Mouse (Mus musculus): Measurements from ENCODE around the gene Smchd1. TPM values are rescaled to one million over a fixed set of nuclear protein-coding genes. Genes with fewer than 3 reads are reported as not detected.
"Not testable (repeated sequence)": the region's sequence is repeated elsewhere in the genome, so short reads cannot be mapped to it uniquely, and the experiment has no call there.

Smchd1 gene
- polyA plus RNA-seq, 1 experiment from 2014 or later, result 74.4 TPM

DNA sequence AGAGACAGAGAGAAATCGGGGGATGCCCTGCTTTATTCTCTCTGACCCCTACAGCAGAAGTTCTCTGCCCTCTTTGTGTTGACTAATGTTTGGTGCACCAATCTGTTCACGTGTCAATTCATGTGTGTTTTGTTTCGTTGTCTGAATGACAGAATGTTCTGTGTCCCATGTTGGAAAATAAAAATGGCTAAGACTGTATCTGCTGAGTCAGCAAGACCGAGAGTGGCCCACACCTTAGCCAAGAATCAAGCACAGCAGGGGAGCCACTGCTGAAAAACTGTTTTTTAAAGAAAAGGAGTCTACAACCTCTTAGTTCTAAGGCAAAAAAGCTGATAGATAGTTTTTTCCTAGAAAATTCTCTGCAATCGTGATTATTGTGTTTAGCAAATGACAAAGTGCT is 55.7 kb downstream of the Smchd1 start:
- WGBS, result 88% methylated on average over 5 of the region's 5 CpGs
- Histone ChIP-seq H3K9me3 (ENCODE audit: control insufficient read depth, low read length) (peaks cover 18% of the 10 kb centered on the region), H3K36me3 (ENCODE audit: control insufficient read depth, insufficient read depth, low read length) (peaks cover 57% of the 10 kb centered on the region)
- H3K27me3 ChIP-seq (replicated peaks; ENCODE audit: control insufficient read depth, insufficient read depth, low read length); H3K27ac ChIP-seq (replicated peaks; ENCODE audit: low read depth, low read length); H3K4me3 ChIP-seq (ENCODE audit: low read depth, low read length); ATAC-seq (ENCODE audit: low read depth); H3K4me2 ChIP-seq (ENCODE audit: low read depth, low read length); DNase-seq (ENCODE audit: low spot score); H3K9ac ChIP-seq (ENCODE audit: low read depth, low read length); H3K4me1 ChIP-seq (ENCODE audit: control insufficient read depth, insufficient read depth, low read length): not testable (repeated sequence)

DNA sequence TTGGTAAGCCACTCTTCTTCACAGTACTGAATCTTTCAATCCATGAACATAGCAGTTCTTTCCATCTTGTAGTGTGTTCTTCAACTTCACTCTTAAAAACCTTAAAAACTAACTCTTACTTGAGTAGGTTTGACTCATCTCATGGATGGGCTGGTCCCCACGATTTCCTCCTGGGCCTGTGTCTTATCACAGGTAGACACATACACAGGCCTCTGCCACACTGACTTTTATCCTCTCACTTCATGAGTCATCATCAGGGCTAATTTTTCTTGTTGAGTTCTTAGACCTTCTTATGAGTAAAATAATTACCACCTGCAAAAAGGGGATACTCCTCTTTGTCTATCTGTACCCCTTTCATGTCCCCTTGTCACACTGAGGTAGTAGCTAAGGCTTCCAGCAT is 58.1 kb downstream of the Smchd1 start:
- H3K4me3 ChIP-seq (ENCODE audit: low read depth, low read length), result no peak overlapping the region
- no peak for DNase-seq (ENCODE audit: low spot score)
- no peak for ATAC-seq (ENCODE audit: low read depth)
- no peak overlapping the region for H3K4me2 ChIP-seq (ENCODE audit: low read depth, low read length)
- no peaks in the 10 kb centered on the region for H3K27me3 ChIP-seq (replicated peaks; ENCODE audit: control insufficient read depth, insufficient read depth, low read length)
- H3K36me3 ChIP-seq (ENCODE audit: control insufficient read depth, insufficient read depth, low read length), result peaks cover 43% of the 10 kb centered on the region
- no peaks in the 10 kb centered on the region for H3K4me1 ChIP-seq (ENCODE audit: control insufficient read depth, insufficient read depth, low read length)
- WGBS, result 100% methylated on average over 1 of the region's 1 CpGs
- no peak overlapping the region for H3K27ac ChIP-seq (replicated peaks; ENCODE audit: low read depth, low read length)
- no peak overlapping the region for H3K9ac ChIP-seq (ENCODE audit: low read depth, low read length)
- H3K9me3 ChIP-seq (ENCODE audit: control insufficient read depth, low read length), result peaks cover 7% of the 10 kb centered on the region

DNA sequence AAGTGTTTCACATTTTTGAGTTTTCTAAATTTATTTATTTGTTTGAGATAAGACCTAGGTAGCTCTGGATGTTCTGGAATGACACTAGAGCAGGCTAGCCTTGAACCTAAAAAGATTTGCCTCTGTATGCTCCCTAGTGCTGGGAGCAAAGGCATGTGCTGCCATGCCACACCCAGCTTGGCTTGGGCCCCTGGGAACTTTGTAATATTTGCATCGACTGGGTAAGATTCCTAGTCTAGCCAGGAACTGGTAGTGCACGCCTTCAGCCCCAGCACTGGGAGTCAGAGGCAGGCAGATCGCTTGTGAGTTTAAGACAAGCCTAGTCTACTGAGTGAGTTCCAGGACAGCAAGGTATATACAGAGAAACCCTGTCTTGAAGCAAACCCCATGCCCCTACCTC is 87.7 kb downstream of the Smchd1 start:
- whole genome bisulfite sequencing, result 82% methylated on average over 3 of the region's 3 CpGs
- no peak overlapping the region for H3K4me2 ChIP-seq (ENCODE audit: low read depth, low read length)
- H3K9me3 ChIP-seq (ENCODE audit: control insufficient read depth, low read length), result no peaks in the 10 kb centered on the region
- no peaks in the 10 kb centered on the region for H3K4me1 ChIP-seq (ENCODE audit: control insufficient read depth, insufficient read depth, low read length)
- H3K9ac ChIP-seq (ENCODE audit: low read depth, low read length), result no peak overlapping the region
- no peak overlapping the region for H3K27ac ChIP-seq (replicated peaks; ENCODE audit: low read depth, low read length)
- H3K4me3 ChIP-seq (ENCODE audit: low read depth, low read length), result no peak overlapping the region
- DNase-seq (ENCODE audit: low spot score) (no peak), ATAC-seq (ENCODE audit: low read depth) (no peak)
- H3K27me3 ChIP-seq (replicated peaks; ENCODE audit: control insufficient read depth, insufficient read depth, low read length), result no peaks in the 10 kb centered on the region
- peaks cover 42% of the 10 kb centered on the region for H3K36me3 ChIP-seq (ENCODE audit: control insufficient read depth, insufficient read depth, low read length)

DNA sequence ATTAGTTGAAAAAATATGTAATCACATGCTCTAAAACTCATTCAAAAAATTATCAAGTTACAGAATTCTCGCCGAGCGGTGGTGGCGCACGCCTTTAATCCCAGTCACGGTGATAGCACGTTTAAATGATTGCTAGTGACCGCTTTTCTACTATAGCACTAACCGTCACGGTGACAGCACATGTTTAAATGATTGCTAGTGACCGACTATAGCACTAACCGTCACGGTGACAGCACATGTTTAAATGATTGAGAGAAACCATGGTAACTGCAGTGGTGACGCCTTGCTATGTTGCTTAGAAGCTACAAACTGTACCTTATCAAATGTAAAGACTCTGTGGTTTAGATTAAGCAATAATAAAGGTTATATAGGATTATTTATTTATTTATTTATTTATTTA is 94.8 kb downstream of the Smchd1 start:
- no peak overlapping the region for H3K4me2 ChIP-seq (ENCODE audit: low read depth, low read length)
- no peaks in the 10 kb centered on the region for H3K9me3 ChIP-seq (ENCODE audit: control insufficient read depth, low read length)
- H3K9ac ChIP-seq (ENCODE audit: low read depth, low read length), result no peak overlapping the region
- H3K4me3 ChIP-seq (ENCODE audit: low read depth, low read length), result no peak overlapping the region
- DNase-seq (ENCODE audit: low spot score), result no peak
- 92% methylated on average over 14 of the region's 14 CpGs for WGBS
- no peak overlapping the region for H3K27ac ChIP-seq (replicated peaks; ENCODE audit: low read depth, low read length)
- peaks cover 46% of the 10 kb centered on the region for H3K36me3 ChIP-seq (ENCODE audit: control insufficient read depth, insufficient read depth, low read length)
- no peaks in the 10 kb centered on the region for H3K27me3 ChIP-seq (replicated peaks; ENCODE audit: control insufficient read depth, insufficient read depth, low read length)
- no peak for ATAC-seq (ENCODE audit: low read depth)
- H3K4me1 ChIP-seq (ENCODE audit: control insufficient read depth, insufficient read depth, low read length), result no peaks in the 10 kb centered on the region

DNA sequence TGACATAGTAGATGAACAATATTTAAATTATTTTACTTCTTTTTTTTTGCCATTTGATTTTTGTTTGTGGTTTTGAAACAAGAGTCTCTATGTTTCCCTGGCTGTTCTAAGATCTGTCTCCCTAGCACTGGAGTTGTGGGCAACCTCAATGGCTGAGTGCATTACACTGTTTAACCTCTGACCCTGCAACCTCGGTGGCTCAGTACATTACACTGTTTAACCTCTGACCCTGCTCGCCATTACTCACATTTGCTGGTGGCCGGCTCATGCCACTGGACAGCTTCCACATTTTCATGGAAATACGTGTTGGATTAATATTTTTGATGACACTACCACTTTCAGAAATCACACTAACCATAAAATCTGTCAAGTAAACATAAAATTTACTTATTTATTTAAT is 97.2 kb downstream of the Smchd1 start:
- DNase-seq (ENCODE audit: low spot score), result no peak
- no peaks in the 10 kb centered on the region for H3K9me3 ChIP-seq (ENCODE audit: control insufficient read depth, low read length)
- no peak overlapping the region for H3K4me2 ChIP-seq (ENCODE audit: low read depth, low read length)
- no peaks in the 10 kb centered on the region for H3K4me1 ChIP-seq (ENCODE audit: control insufficient read depth, insufficient read depth, low read length)
- no peak overlapping the region for H3K27ac ChIP-seq (replicated peaks; ENCODE audit: low read depth, low read length)
- 42% methylated on average over 4 of the region's 4 CpGs for WGBS
- no peak for ATAC-seq (ENCODE audit: low read depth)
- no peaks in the 10 kb centered on the region for H3K27me3 ChIP-seq (replicated peaks; ENCODE audit: control insufficient read depth, insufficient read depth, low read length)
- peaks cover 61% of the 10 kb centered on the region for H3K36me3 ChIP-seq (ENCODE audit: control insufficient read depth, insufficient read depth, low read length)
- H3K9ac ChIP-seq (ENCODE audit: low read depth, low read length), result no peak overlapping the region
- H3K4me3 ChIP-seq (ENCODE audit: low read depth, low read length), result no peak overlapping the region

DNA sequence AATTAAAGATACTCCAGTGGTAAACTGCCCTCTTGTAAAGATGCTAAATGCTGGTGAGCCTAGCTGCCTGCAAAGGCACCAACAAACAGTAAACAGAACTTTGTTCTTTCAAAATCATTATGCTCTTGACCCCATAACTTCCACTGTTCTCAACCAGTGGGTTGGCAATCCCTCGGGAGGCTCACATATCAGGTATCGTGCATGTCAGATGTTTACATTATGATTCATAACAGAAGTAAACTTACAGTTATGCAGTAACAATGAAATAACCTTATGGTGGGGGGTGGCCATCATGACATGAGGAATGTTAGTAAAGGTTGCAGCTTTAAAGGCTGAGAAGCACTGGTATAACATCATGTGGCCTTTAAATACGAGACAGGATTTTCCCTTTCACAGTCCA is 119.6 kb downstream of the Smchd1 start:
- Histone ChIP-seq H3K27ac (replicated peaks; ENCODE audit: low read depth, low read length) (no peak overlapping the region), H3K36me3 (ENCODE audit: control insufficient read depth, insufficient read depth, low read length) (peaks cover 61% of the 10 kb centered on the region), H3K4me1 (ENCODE audit: control insufficient read depth, insufficient read depth, low read length) (no peaks in the 10 kb centered on the region), H3K9ac (ENCODE audit: low read depth, low read length) (no peak overlapping the region), H3K27me3 (replicated peaks; ENCODE audit: control insufficient read depth, insufficient read depth, low read length) (no peaks in the 10 kb centered on the region), H3K4me2 (ENCODE audit: low read depth, low read length) (no peak overlapping the region), H3K4me3 (ENCODE audit: low read depth, low read length) (no peak overlapping the region), H3K9me3 (ENCODE audit: control insufficient read depth, low read length) (no peaks in the 10 kb centered on the region)
- WGBS, result 61% methylated on average over 3 of the region's 3 CpGs
- no peak for ATAC-seq (ENCODE audit: low read depth)
- no peak for DNase-seq (ENCODE audit: low spot score)

DNA sequence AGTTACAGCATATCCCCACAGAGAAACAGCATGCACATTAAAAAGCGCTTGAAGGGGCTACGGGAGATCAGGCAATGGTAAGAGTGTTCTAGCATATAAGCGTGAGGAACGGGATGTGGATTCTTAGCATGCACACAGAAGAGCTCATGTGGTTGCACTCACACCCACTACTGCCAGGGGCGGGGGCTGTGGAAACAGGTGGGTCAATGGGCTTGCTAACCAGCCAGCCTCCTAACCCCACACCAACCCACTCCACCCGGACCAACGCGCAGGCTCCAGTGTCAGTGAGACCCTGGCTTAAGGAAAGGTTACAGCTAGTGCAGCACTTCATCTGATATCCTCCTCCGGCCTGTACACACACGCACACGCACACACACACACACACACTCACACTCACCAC is 120.9 kb downstream of the Smchd1 start:
- DNase-seq (ENCODE audit: low spot score) (no peak), ATAC-seq (ENCODE audit: low read depth) (no peak)
- H3K27me3 ChIP-seq (replicated peaks; ENCODE audit: control insufficient read depth, insufficient read depth, low read length), result no peaks in the 10 kb centered on the region
- H3K9me3 ChIP-seq (ENCODE audit: control insufficient read depth, low read length), result no peaks in the 10 kb centered on the region
- H3K4me2 ChIP-seq (ENCODE audit: low read depth, low read length), result no peak overlapping the region
- WGBS, result 91% methylated on average over 11 of the region's 11 CpGs
- peaks cover 57% of the 10 kb centered on the region for H3K36me3 ChIP-seq (ENCODE audit: control insufficient read depth, insufficient read depth, low read length)
- H3K9ac ChIP-seq (ENCODE audit: low read depth, low read length), result no peak overlapping the region
- H3K4me1 ChIP-seq (ENCODE audit: control insufficient read depth, insufficient read depth, low read length), result no peaks in the 10 kb centered on the region
- no peak overlapping the region for H3K27ac ChIP-seq (replicated peaks; ENCODE audit: low read depth, low read length)
- no peak overlapping the region for H3K4me3 ChIP-seq (ENCODE audit: low read depth, low read length)

DNA sequence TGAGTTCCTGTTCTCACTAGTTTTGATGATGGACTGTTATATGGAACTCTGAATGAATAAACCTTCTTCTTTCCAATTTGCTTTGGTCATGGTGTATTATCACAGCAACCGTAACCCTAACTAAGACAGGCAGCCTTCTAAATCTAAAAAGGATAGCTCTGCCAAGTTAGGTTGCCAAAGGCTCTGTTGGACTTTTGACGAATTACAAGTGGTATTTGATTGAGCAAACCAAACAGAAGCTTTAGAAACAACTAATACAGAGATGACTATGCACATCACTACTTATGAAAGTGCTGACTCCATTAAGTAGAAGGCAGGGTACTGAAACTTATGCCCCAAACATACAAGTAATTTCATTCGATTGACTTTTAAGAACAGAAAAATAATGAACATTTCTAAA is 127.0 kb downstream of the Smchd1 start:
- H3K36me3 ChIP-seq (ENCODE audit: control insufficient read depth, insufficient read depth, low read length), result peaks cover 83% of the 10 kb centered on the region
- H3K9me3 ChIP-seq (ENCODE audit: control insufficient read depth, low read length), result no peaks in the 10 kb centered on the region

DNA sequence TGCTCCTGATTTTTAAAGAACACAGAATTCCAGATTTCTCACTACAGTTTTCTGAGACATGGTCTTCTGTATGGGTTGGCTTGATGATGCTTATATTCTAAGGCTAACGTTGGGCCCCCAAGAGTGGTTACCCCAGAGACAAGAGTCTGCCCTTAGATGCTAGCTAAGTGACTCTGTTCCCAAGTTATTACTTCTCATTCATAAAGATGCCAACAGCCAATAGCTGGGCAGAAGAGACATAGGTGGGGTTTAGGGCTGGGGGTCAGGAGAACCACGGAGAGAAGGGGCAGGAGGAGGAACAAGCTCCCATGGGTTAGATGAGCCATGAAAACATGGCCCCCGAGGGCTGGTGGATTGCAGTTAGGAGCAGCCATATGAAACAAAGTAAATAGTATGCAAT is 133.1 kb downstream of the Smchd1 start:
- no peaks in the 10 kb centered on the region for H3K27me3 ChIP-seq (replicated peaks; ENCODE audit: control insufficient read depth, insufficient read depth, low read length)
- DNase-seq (ENCODE audit: low spot score) (no peak), ATAC-seq (ENCODE audit: low read depth) (no peak)
- WGBS, result 75% methylated on average over 3 of the region's 3 CpGs
- H3K4me2 ChIP-seq (ENCODE audit: low read depth, low read length), result no peak overlapping the region
- H3K9me3 ChIP-seq (ENCODE audit: control insufficient read depth, low read length), result no peaks in the 10 kb centered on the region
- no peak overlapping the region for H3K9ac ChIP-seq (ENCODE audit: low read depth, low read length)
- H3K4me1 ChIP-seq (ENCODE audit: control insufficient read depth, insufficient read depth, low read length), result no peaks in the 10 kb centered on the region
- peaks cover 40% of the 10 kb centered on the region for H3K36me3 ChIP-seq (ENCODE audit: control insufficient read depth, insufficient read depth, low read length)
- no peak overlapping the region for H3K4me3 ChIP-seq (ENCODE audit: low read depth, low read length)
- H3K27ac ChIP-seq (replicated peaks; ENCODE audit: low read depth, low read length), result no peak overlapping the region

More for the DNA sequence above, 127.0 kb downstream of the Smchd1 start:
- Histone ChIP-seq H3K4me3 (ENCODE audit: low read depth, low read length) (no peak overlapping the region), H3K9ac (ENCODE audit: low read depth, low read length) (no peak overlapping the region), H3K27me3 (replicated peaks; ENCODE audit: control insufficient read depth, insufficient read depth, low read length) (no peaks in the 10 kb centered on the region), H3K4me2 (ENCODE audit: low read depth, low read length) (no peak overlapping the region), H3K4me1 (ENCODE audit: control insufficient read depth, insufficient read depth, low read length) (no peaks in the 10 kb centered on the region), H3K27ac (replicated peaks; ENCODE audit: low read depth, low read length) (no peak overlapping the region)
- ATAC-seq (ENCODE audit: low read depth), result no peak
- no peak for DNase-seq (ENCODE audit: low spot score)
- WGBS, result 88% methylated on average over 3 of the region's 3 CpGs

Measured in embryonic facial prominence, embryonic 14.5 days (tissue).